ENCODE assay signal across 19 mouse cellular contexts in genomic region chr12:109972366-109973015, GRCm38 (mm10).
DNase-seq lines count a peak whose midpoint lies in the region; ATAC-seq and TF ChIP-seq lines count a peak whose summit lies in the region.
"Had no signal": no experiment of that assay in that cellular context is flagged by ENCODE, and none has a peak within 500 bp of the region (broad histone marks: within the 10 kb centered on the region; RNA-seq: fewer than 3 reads in every experiment).

No protein-coding gene starts in this region.

- WGBS in lung, adult 2 months: 36% methylated on average over 5 of the region's 5 CpGs

- TF ChIP-seq POLR2A in lung, adult 2 months (IDR thresholded peaks at IDR 0.05; ENCODE audit: borderline replicate concordance, extremely low read depth, low read depth, low read length): no peak

- TF ChIP-seq CTCF in lung, adult 2 months (IDR thresholded peaks at IDR 0.05; ENCODE audit: insufficient read depth, low read length): no peak

- ATAC-seq in megakaryocyte progenitor cell, adult 5-6 weeks (replicated peaks; ENCODE audit: poor library complexity): peak; percentile 45

- no peaks in the 10 kb centered on the region for H3K4me1 ChIP-seq in lung, adult 2 months (ENCODE audit: control insufficient read depth, insufficient read depth, low read length)
- H3K4me1 ChIP-seq: embryonic facial prominence, embryonic 15.5 days; hindbrain, embryonic 15.5 days; limb, embryonic 15.5 days had no signal

- peak; percentile 45 for DNase-seq in kidney, adult 9 months
- no peak for DNase-seq in kidney, postnatal 4 days
- DNase-seq in lung, postnatal 36 days: peak; percentile 61
- DNase-seq in lung, adult 2 months: no peak
- peak; percentile 63 for DNase-seq in brain, adult 2 months (ENCODE audit: low read depth, low spot score)
- DNase-seq in gastrocnemius, postnatal 25 days: no peak
- DNase-seq: adrenal gland, postnatal 25 days; cerebellum, adult 9-10 months; embryo, embryonic 11 days; gastrocnemius, postnatal 36 days; heart, postnatal 14 days; right cerebral cortex, postnatal 25 days; thymus, postnatal 25 days had no signal

- H3K4me3 ChIP-seq in lung, adult 2 months (replicated peaks; ENCODE audit: extremely low read depth, low read depth, low read length): no peak overlapping the region
- H3K4me3 ChIP-seq: embryonic facial prominence, embryonic 15.5 days; forebrain, embryonic 12.5 days; hindbrain, embryonic 15.5 days; limb, embryonic 15.5 days; megakaryocyte, embryonic 14.5 days had no signal

Comparison
In these comparisons a context has a peak if more than half of its experiments do, and no peak if none do; other contexts are left out.
1. DNase-seq: peak in kidney, adult 9 months (single experiment), lung, postnatal 36 days (single experiment) and brain, adult 2 months (single experiment); none in kidney, postnatal 4 days (0 of 2), lung, adult 2 months (single experiment) and gastrocnemius, postnatal 25 days (single experiment).